Mouse (Mus musculus) forebrain, embryonic 10.5 days (tissue): ENCODE results near the gene Dhx9. TPM values are rescaled to one million over a fixed set of nuclear protein-coding genes. Genes with fewer than 3 reads are reported as not detected.
"Not testable (repeated sequence)": the region's sequence is repeated elsewhere in the genome, so short reads cannot be mapped to it uniquely, and the experiment has no call there.

Experiments used
- DNase-seq: peaks from one replicate; pipeline ENCODE4 v3.0.0-alpha.2; 2017; ENCODE audit warnings: low spot score; ENCODE audit errors: extremely low spot score
- H3K27ac ChIP-seq: fragments of 300-500 bp; sonication (generic); 2 replicates; pipeline ENCODE4 v1.5.1; 2016; ENCODE audit warnings: mild to moderate bottlenecking
- H3K27me3 ChIP-seq: fragments of 300-500 bp; sonication (generic); 2 replicates; pipeline ENCODE4 v1.6.1; 2016; ENCODE audit warnings: mild to moderate bottlenecking; ENCODE audit not compliant: poor library complexity, severe bottlenecking
- H3K36me3 ChIP-seq: fragments of 300-500 bp; sonication (generic); replicated peaks from 2 replicates; pipeline ENCODE4 v1.6.1; 2016; ENCODE audit warnings: mild to moderate bottlenecking, moderate library complexity
- H3K4me1 ChIP-seq: fragments of 300-500 bp; sonication (generic); 2 replicates; pipeline ENCODE4 v1.6.1; 2016
- H3K4me3 ChIP-seq: fragments of 300-500 bp; sonication (generic); 2 replicates; pipeline ENCODE4 v1.5.1; 2016; ENCODE audit warnings: mild to moderate bottlenecking, moderate library complexity
- H3K9me3 ChIP-seq: fragments of 300-500 bp; sonication (generic); 2 replicates; pipeline ENCODE4 v1.6.1; 2016; ENCODE audit warnings: mild to moderate bottlenecking, moderate library complexity
- WGBS: fragments of 180-500 bp; shearing (Covaris S2); methylation state at CpG from one replicate; pipeline ENCODE4 v1.1.7; 2016; 5-methylcytosine and 5-hydroxymethylcytosine counted together
- polyA plus RNA-seq: library from polyadenylated mRNA; unstranded; fragments of >200 nt; fragmentation: Nextera tagmentation; extraction: Ambion mirVana; gene quantifications from 2 replicates; pipeline ENCODE4 v1.2.1, GENCODE M21; 2016

Gene Dhx9
- polyA plus RNA-seq, 1 experiment from 2014 or later, result 49.5 TPM

DNA sequence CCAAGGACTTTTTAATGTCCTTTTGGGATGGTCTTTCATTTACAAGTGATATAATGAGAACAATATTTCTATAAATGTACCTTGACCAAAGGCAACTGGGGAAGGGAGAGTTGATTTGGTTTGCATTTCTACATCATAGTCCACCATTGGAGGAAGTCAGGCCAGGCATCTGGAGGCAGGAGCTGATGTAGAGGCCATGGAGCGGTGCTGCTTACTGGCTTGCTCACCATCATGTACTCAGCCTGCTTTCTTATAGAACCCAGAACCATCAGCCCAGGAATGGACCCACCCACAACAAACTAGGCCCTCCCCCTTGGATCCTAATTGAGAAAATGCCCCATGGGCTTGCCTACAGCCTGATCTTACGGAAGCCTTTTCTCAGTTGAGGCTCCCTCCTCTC, 55.1 kb downstream of the Dhx9 start:
- WGBS, result 90% methylated on average over 2 of the region's 2 CpGs
- DNase-seq, result no peak
- H3K36me3 ChIP-seq, result no peaks in the 10 kb centered on the region
- no peak overlapping the region for H3K27ac ChIP-seq
- H3K27me3 ChIP-seq, result peaks cover 5% of the 10 kb centered on the region; the same call in 1 of the 2 replicates
- H3K9me3 ChIP-seq, result no peaks in the 10 kb centered on the region
- no peaks in the 10 kb centered on the region; the same call in 1 of the 2 replicates for H3K4me1 ChIP-seq
- H3K4me3 ChIP-seq, result no peak overlapping the region

DNA sequence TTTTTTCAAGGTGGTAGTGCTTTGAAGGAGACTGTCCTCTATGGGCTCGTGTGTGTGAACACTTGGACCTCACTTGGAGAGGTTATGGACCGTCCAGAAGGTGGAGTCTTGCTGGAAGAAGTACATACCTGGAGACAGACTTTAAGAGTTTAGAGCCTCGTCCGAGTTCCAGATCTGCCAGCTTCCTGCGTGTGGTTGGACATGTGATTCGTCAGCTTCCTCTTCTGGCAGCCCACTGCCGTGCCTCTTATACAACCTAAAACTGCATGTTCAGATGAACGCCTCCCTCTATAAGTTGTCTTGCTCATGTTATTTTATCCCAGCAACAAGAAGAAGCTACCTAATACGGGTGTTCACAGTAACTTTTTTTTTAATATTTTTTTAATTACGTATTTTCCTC, 55.8 kb downstream of the Dhx9 start:
- H3K27ac ChIP-seq, result no peak overlapping the region
- 90% methylated on average over 10 of the region's 10 CpGs for WGBS
- H3K4me3 ChIP-seq, result no peak overlapping the region

DNA sequence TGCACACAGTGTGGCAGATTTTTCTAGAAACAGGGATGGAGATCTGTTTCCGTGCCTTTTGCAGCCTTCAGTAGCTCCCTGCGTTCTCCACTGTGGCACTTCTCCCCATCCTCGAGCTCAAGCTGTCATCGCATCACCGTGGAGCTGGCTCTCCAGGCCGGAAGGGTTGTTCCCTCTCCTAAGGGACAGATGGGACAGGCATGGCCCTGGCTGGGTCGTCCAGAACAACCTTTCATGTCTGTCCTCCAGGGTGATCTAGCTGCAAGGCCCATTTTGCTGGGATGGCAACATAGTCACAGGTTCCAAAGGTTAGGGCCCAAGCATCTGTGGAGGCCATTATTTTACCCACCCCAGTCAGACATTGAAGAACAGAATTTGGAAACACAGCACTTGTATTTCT, 56.3 kb downstream of the Dhx9 start:
- Histone ChIP-seq H3K4me3 (no peak overlapping the region), H3K36me3 (no peaks in the 10 kb centered on the region), H3K27ac (no peak overlapping the region), H3K9me3 (no peaks in the 10 kb centered on the region), H3K27me3 (peaks cover 17% of the 10 kb centered on the region), H3K4me1 (no peaks in the 10 kb centered on the region; the same call in 1 of the 2 replicates)
- DNase-seq, result no peak
- WGBS, result 80% methylated on average over 7 of the region's 7 CpGs

More for the DNA sequence above, 55.8 kb downstream of the Dhx9 start:
- Histone ChIP-seq H3K9me3 (no peaks in the 10 kb centered on the region), H3K4me1 (no peaks in the 10 kb centered on the region; the same call in 1 of the 2 replicates), H3K27me3 (peaks cover 11% of the 10 kb centered on the region), H3K36me3 (no peaks in the 10 kb centered on the region)
- no peak for DNase-seq

DNA sequence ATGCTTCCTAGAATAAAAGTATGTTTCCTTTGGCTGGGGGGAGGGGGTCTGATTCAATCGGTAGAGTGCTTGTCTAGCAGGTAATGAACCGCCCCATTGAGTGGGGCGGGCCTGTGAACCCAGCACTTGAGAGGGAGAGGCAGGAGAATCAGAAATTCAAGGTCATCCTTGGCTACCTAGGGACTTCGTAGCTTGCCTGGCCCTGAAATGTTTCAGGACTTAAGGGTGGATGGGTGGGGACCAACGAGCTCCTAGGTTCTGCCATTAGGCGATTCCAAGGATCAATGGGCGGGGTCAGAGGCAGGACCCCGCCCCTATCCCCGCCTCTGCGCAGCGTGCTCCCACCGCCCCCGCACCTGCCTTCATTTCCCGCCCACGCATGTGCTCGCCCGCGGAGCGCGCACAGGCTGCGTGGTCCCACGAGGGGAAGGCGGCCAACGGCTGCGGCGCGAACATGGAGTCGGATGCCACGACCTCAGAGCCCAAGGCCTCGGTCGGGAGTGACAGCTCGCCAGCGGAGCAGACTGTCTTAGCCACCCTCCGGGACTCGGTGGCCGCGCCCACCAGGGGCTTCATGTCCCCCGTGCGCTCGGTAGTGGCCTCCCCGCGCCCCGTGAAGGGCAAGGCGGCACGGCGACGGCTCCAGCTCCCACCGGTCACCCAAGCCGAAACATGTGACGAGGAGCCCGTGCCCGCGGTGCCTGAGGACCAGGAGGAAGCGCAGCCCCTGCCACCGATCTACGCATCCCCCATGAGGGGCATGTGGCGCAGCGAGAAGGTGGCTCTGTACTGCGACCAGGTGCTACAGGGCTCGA, 62.5 kb downstream of the Dhx9 start, which contains the start of gene Shcbp1l:
Gene Shcbp1l, plus strand, starts transcription at position 393 of the 815 bp plus-strand sequence.
- peak; percentile 64 for DNase-seq
- 2% methylated on average over 60 of the region's 60 CpGs for WGBS
- Histone ChIP-seq H3K9me3 (peaks cover 5% of the 10 kb centered on the region; the same call in 1 of the 2 replicates), H3K36me3 (no peaks in the 10 kb centered on the region), H3K4me3 (peak within 1 kb of the TSS; percentile 67), H3K27ac (peak within 1 kb of the TSS; percentile 72), H3K4me1 (peaks cover 16% of the 10 kb centered on the region), H3K27me3 (peaks cover 46% of the 10 kb centered on the region)

DNA sequence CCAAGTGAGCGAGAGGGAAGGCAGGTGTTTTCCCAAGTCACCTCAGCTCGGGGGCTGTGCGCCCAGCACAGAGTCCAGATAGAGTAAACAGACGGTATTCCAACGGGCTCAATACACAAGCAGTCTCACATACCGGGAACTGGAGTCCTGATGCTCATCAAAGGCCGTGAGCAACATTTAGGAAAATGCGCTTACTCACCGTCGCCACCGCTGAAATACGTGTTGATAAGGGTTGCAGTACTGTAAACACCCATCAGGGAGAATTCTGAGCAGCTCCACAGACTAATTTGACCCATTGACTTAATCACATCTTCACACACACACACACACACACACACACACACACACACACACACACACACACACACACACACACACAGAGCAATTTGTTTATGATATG, 63.2 kb downstream of the Dhx9 start:
- Histone ChIP-seq H3K27me3 (peaks cover 46% of the 10 kb centered on the region), H3K4me3 (peak overlapping the region; percentile 67), H3K4me1 (peaks cover 16% of the 10 kb centered on the region), H3K27ac (no peak overlapping the region), H3K36me3 (no peaks in the 10 kb centered on the region), H3K9me3 (peaks cover 5% of the 10 kb centered on the region; the same call in 1 of the 2 replicates)
- WGBS, result 51% methylated on average over 12 of the region's 12 CpGs
- no peak for DNase-seq

DNA sequence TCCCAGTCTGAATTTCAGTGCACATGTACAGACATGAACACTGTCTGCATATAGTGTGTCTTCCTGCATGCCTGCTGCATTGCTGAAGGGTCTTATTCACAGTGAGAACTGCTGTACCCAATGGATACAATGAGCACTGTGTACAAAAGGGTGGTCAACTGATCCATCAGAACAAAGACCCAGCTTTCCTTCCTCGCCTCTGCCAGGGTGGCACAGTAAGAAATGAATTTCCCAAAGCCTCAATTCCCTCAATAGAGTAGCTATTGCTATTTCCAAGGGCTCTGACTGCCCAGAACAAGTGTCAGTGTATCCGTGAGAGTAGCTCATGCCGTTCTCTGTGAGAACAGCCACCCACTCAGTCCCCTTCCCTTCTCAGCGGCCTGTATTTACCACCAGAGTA, 69.7 kb downstream of the Dhx9 start:
- 81% methylated on average over 4 of the region's 4 CpGs for WGBS
- not testable (repeated sequence) for H3K27me3 ChIP-seq, H3K9me3 ChIP-seq, H3K27ac ChIP-seq, H3K4me1 ChIP-seq, H3K36me3 ChIP-seq, DNase-seq, H3K4me3 ChIP-seq

DNA sequence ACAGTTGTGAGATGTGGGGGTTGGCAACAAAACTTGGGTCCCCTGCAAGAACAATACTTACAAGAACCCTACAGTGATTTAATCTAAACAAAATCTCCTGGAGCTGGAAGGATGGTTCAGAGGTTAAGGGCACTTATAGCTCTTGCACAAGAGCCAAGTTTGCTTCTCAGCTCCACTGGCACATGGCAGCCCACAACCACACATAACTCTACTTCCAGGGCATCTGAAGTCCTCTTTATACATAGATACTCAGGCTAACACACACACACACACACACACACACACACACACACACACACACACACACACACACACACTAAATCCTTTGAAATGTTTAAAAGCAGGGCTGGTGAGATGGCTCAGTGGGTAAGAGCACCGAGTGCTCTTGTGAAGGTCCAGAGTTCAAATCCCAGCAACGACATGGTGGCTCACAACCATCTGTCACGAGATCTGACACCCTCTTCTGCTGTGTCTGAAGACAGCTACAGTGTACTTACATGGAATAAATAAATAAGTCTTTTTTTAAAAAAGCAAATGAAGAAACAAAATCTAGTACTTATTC, 71.1 kb downstream of the Dhx9 start:
- not testable (repeated sequence) for DNase-seq
- 93% methylated on average over 3 of the region's 3 CpGs for WGBS

DNA sequence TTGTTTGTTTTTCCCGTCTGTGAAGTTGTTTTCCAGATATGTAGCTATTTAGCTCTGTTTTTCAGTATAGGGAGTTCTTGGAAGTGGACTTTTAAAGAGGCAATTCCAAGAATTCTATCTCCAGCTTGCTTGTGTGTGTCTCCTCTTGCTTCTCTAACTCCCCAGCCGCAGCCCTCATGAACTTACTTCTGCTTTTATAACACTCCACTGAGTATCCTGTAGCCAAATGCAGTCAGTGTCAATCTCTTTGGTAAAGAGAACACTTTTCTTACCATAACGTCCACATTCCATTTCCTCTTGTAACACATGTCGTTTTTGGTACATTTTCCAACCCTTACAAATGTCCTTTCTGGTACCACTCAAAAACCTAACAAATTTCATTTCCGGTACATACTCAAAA, 71.7 kb downstream of the Dhx9 start:
- H3K4me3 ChIP-seq, H3K36me3 ChIP-seq, H3K27ac ChIP-seq, DNase-seq, H3K9me3 ChIP-seq, H3K4me1 ChIP-seq, H3K27me3 ChIP-seq: not testable (repeated sequence)
- WGBS, result 84% methylated on average over 2 of the region's 5 CpGs

More for the DNA sequence above, 71.1 kb downstream of the Dhx9 start:
- not testable (repeated sequence) for H3K36me3 ChIP-seq, H3K27me3 ChIP-seq, H3K4me3 ChIP-seq, H3K4me1 ChIP-seq, H3K9me3 ChIP-seq, H3K27ac ChIP-seq

DNA sequence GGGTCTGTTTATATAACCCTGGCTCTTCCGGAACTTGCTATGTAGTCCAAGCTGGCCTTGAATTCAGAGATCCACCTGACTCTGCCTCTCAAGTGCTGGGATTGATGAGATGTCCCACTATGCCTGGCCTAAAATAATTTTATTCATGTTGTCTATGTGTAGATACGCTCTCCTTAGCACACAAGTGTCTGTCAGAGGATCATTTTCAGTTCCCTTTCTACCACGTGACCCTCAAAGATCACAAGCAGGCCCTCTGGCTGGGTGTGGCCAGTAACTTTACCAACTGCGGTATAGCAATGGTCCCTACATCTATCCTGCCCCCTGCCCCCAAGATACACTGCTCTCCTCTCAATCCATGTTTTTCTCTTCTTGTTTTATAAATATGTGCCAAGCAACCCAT, 72.5 kb downstream of the Dhx9 start:
- Histone ChIP-seq H3K27ac (no peak overlapping the region), H3K27me3 (no peaks in the 10 kb centered on the region), H3K4me1 (no peaks in the 10 kb centered on the region), H3K36me3 (no peaks in the 10 kb centered on the region), H3K4me3 (no peak overlapping the region), H3K9me3 (no peaks in the 10 kb centered on the region)
- 92% methylated on average over 4 of the region's 4 CpGs for WGBS
- DNase-seq, result no peak

DNA sequence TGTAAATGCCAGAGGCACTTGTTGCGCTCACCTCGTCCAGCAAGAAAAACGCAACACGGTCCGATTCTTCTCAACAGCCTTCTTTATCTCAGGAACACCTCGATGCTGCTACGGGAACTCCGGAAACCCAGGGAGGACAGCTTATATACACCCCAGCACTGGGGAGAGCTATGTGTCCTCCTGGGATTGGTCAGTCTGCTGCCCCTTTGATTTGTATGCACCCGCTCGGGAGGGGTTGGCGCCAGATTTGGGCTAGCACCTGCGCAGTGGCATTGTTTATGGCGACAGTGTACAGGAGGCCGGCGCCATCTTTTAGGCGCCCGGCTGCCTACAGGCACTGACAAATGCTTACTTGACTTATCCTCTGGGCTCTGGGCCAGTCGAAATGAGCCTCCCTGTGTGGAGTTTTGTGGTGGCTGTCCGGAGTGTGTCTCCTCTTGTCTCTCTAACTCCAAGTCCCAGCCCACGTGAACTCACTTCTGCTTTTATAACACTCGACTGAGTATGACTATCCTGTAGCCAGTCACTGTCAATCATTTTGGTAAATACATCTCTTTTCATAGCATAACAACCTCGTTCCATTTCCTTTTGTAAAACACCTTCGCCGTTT, 73.2 kb downstream of the Dhx9 start:
- not testable (repeated sequence) for DNase-seq, H3K36me3 ChIP-seq, H3K4me3 ChIP-seq, H3K27me3 ChIP-seq, H3K27ac ChIP-seq, H3K9me3 ChIP-seq, H3K4me1 ChIP-seq
- 92% methylated on average over 24 of the region's 24 CpGs for WGBS

DNA sequence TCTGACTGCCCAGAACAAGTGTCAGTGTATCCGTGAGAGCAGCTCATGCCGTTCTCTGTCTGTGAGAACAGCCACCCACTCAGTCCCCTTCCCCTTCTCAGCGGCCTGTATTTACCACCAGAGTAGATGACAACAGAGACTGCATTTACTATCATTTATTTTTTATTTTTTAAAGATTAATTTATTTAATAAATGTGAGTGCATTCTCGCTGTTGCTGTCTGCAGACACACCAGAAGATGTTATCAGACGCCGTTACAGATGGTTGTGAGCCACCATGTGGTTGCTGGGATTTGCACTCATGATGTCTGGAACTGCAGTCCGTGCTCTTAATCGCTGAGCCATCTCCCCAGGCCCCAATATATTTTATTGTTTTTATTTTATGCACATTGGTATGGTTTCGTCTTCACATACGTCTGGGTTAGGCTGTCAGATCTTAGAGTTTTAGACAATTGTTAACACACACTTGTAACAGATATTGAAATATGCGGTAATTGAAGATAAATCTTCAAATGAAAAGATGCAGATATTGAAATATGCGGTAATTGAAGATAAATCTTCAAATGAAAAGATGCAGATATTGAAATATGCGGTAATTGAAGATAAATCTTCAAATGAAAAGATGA, 74.0 kb downstream of the Dhx9 start:
- WGBS, result 92% methylated on average over 13 of the region's 13 CpGs
- not testable (repeated sequence) for H3K27me3 ChIP-seq, DNase-seq, H3K4me3 ChIP-seq, H3K4me1 ChIP-seq, H3K27ac ChIP-seq, H3K9me3 ChIP-seq, H3K36me3 ChIP-seq

DNA sequence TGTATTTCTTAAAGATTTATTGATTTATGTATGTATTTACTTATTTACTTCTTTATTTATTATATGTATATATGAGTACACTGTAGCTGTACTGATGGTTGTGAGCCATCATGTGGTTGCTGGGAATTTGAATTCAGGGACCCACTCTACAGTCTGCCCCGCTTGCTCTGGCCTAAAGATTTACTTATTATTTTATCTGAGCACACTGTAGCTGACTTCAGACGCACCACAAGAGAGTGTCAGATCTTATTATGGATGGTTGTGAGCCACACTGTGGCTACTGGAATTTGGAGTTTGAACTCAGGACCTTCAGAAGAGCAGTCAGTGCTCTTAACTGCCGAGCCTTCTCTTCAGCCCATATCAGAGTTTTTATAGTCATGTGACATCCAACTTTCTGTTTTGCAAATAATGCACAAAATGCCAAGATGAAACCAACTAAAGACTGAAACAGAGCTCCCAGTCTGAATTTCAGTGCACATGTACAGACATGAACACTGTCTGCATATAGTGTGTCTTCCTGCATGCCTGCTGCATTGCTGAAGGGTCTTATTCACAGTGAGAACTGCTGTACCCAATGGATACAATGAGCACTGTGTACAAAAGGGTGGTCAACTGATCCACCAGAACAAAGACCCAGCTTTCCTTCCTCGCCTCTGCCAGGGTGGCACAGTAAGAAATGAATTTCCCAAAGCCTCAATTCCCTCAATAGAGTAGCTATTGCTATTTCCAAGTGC, 74.6 kb downstream of the Dhx9 start:
- WGBS, result 83% methylated on average over 3 of the region's 4 CpGs
- H3K27me3 ChIP-seq, H3K9me3 ChIP-seq, H3K36me3 ChIP-seq, DNase-seq, H3K4me1 ChIP-seq, H3K27ac ChIP-seq, H3K4me3 ChIP-seq: not testable (repeated sequence)
